Mouse (Mus musculus) ES-CJ7 (cell line): ENCODE measurements at regions not wholly inside any gene's neighbourhood (a gene's known extent, or its start where the extent isn't known, plus 50 kb on each side); places are given as distances from the start of the nearest gene placed in this dataset.
A peak's percentile ranks its signal among the peaks of the same experiment; 100 is the strongest.

Experiments
- DNase-seq: peaks from one replicate; pipeline ENCODE4 v3.0.0; 2011; ENCODE audit warnings: low read depth, low spot score

- DNase-seq, result no peak
Measured at GRCm38 (mm10) chr13:30042689-30043320, 56.9 kb upstream of the E2f3 start.

DNA sequence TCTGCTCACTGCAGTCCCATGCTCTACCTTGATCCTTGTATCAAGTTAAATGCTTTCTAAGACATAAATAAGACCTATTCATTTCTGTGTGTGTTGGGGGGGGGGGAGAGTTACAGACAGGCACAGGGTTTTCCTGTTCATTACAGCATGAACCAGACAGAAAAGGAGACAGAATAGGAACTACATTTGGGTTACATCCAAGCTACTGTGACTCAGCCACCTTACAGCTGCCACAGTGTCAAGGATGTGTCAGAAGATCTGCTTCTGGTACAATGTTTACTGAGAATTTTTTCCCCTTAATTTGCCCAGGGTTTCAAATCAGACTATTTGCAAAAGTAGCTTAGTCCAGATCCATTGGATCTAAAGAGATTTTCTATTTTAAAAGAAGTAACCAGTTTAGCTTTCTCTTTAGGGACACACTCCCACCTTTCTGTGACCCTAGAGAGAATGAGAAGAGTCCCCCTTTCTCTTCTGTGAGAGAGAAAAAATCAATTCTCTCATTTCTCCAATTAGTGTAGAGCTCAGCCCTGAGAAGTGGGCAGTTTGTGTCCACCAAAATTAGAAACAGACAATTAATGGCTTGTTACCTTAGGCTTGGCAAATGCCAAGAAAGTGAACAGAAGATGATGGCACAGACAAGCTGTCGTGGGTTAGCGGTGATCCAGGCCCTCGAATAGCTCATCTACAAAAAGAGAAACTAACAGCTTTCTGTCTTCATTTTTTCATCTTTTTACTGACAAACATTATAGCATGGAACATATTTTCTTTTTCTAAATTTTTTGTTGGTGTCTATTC, 55.8 kb upstream of the E2f3 start:
- DNase-seq, result no peak

GRCm38 (mm10) chr13:30040288-30040687, 54.4 kb upstream of the E2f3 start:
- DNase-seq, result no peak

DNA sequence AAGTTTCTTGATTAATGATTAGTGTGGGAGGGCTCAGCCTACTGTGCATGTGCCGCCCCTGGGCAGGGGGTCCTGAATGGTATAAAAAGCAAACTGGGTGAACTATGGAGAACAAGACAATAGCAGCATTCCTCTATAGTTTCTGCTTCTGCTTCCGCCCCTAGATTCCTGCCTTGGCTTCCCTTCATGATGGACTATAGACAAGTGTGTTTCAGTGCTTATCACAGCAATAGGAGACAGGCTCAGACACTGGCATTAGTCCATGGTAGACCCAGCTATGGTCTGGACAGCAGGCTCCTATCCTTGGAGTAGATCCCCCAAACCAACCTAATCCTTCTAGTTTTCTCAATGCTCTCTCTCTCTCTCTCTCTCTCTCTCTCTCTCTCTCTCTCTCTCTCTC, 53.9 kb upstream of the E2f3 start:
- no peak for DNase-seq

DNA sequence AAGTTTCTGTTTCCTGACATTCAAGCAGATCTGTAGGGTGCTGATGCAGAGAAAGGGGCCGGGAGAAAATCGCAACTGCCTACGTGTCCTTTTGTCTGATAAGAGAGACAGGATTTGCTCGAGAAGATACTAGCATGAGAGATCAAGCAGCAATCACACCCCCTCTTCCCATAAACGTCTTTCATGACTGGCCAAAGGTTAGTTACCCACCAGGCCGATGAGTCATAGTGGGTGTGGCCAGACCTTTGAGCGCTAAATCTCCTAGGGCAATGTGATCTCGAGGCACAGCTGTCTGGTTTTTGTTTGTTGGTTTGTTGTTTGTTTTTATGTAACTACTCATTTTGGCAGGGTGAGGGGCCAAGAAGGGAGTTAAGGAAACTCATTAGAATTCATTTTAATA, 50.7 kb upstream of the E2f3 start:
- DNase-seq, result peak; percentile 11

GRCm38 (mm10) chr13:30036071-30036470, 50.2 kb upstream of the E2f3 start:
- no peak for DNase-seq
